Mouse (Mus musculus): ENCODE measurements around the gene Nadsyn1.

GRCm38 (mm10) chr7:143757027-143757390, 65.6 kb downstream of the Nadsyn1 start:
- no peak for TF ChIP-seq CTCF (IDR thresholded peaks at IDR 0.05; ENCODE audit: low read depth)
- no peak for TF ChIP-seq EP300 (IDR thresholded peaks at IDR 0.05; ENCODE audit: low read depth)

Measured in heart, postnatal 0 days (tissue).